Mouse (Mus musculus) large intestine, adult 2 months (tissue): Measurements from ENCODE around the gene Olfr1295. TPM values are rescaled to one million over a fixed set of nuclear protein-coding genes. Genes with fewer than 3 reads are reported as not detected.

Source experiments
- DNase-seq: peaks from one replicate; pipeline ENCODE4 v3.0.0-alpha.2; 2012; ENCODE audit warnings: low read depth, low spot score
- WGBS: fragments of 180-500 bp; shearing (Covaris S2); methylation state at CpG from one replicate; pipeline ENCODE4 v1.1.7; 2018; 5-methylcytosine and 5-hydroxymethylcytosine counted together
- polyA plus RNA-seq: library from polyadenylated mRNA; depleted of rRNA; stranded (reverse); fragments of >200 nt; gene quantifications from 2 replicates; pipeline ENCODE4 v1.2.3, GENCODE M21; 2012; rRNA removed

The Olfr1295 gene
- polyA plus RNA-seq: not detected in 2 replicates

DNA sequence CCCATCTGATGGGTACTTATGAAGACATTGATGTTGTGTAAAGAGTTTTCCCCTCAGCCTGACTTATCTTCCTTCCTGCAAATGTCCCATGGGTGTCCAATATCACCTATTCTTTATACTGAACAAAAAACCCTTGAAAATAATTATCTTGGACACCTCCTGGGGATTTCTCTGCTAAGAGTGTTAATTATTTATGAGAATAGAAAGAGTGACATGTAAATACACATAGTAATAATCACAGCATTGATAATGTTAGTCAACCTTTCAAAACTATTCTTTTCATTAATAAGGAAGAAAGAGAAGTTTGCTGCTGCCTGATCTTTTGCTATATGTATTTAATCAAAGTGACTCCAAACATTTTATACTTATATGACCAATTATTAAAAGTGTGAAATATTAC, at the start of gene Olfr1295:
Olfr1295 (minus strand) TSS at position 101 of the 400 bp plus-strand sequence.
- DNase-seq: no peak

DNA sequence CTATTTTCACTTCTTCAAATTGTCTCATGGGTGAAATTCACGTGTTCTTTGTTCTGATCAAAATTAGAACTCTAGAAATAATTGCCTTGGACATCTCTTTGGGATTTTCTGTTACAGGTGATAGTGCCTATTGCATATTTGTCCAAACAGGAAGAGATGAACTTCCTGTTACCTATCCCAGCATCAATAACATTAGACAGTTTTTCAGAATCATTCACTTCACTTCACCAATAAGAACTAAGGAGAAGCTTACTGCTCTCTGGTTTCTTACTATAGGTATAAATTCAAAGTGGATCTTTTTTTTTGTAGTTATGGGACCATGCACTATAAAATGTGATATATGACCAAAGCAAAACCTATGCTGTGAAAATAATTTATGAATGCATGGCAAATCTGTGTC, 29.3 kb downstream of the Olfr1295 start, which contains the start of gene Olfr1294:
Olfr1294 (minus strand) TSS at position 101 of the 400 bp plus-strand sequence.
- DNase-seq: no peak
- 26% methylated on average over 1 of the region's 1 CpGs for WGBS

- WGBS: 81% methylated on average over 1 of the region's 1 CpGs
- DNase-seq: no peak
Measured at GRCm38 (mm10) chr2:111524903-111525302, 44.6 kb downstream of the Olfr1295 start, which contains the start of gene Olfr1293-ps. Gene Olfr1293-ps, plus strand, starts transcription at chr2:111525203.

DNA sequence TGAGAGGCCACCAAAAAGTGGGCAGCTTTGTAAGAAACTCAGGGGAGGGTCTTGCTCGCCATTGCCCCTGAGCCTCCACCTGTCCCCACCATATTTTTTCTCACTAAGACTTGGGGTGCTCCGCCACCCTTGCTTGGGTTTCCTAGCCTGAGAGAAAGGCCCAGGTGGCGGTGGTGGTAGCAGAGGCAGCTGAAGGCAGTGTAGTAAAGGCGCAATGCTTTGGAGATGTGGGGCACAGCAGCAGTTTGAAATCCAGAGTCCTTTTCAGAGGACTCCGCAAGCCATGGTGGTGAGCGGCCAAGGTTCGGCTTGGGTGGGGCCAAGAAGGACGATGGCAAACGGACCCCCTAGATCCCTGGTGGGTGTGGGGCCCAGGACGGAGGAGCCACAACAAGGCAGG, 52.0 kb downstream of the Olfr1295 start:
- 86% methylated on average over 10 of the region's 10 CpGs for WGBS
- DNase-seq: no peak

Other genes starting within 250 kb of the Olfr1295 start
- not detected in 2 replicates for gene Olfr1281, start 243.2 kb downstream of the Olfr1295 start, polyA plus RNA-seq
- not detected in 2 replicates for gene Olfr1282, start 233.6 kb downstream of the Olfr1295 start, polyA plus RNA-seq
- gene Olfr1283, start 202.9 kb downstream of the Olfr1295 start, polyA plus RNA-seq: not detected in 2 replicates
- not detected in 2 replicates for gene Olfr1284, start 194.2 kb downstream of the Olfr1295 start, polyA plus RNA-seq
- not detected in 2 replicates for gene Olfr1286, start 146.6 kb downstream of the Olfr1295 start, polyA plus RNA-seq
- not detected in 2 replicates for gene Olfr1287, start 120.5 kb downstream of the Olfr1295 start, polyA plus RNA-seq
- gene Olfr1288, start 95.6 kb downstream of the Olfr1295 start, polyA plus RNA-seq: not detected in 2 replicates
- gene Olfr1289, start 88.9 kb downstream of the Olfr1295 start, polyA plus RNA-seq: not detected in 2 replicates
- not detected in 2 replicates for gene Olfr1290, start 75.9 kb downstream of the Olfr1295 start, polyA plus RNA-seq
- not detected in 2 replicates for gene Olfr1291-ps1, start 72.5 kb downstream of the Olfr1295 start, polyA plus RNA-seq
- gene Olfr1293-ps, start 44.5 kb downstream of the Olfr1295 start, polyA plus RNA-seq: not detected in 2 replicates
- gene Olfr1294, start 29.4 kb downstream of the Olfr1295 start, polyA plus RNA-seq: not detected in 2 replicates
- not detected in 2 replicates for gene Olfr1297, start 56.8 kb upstream of the Olfr1295 start, polyA plus RNA-seq
- not detected in 2 replicates for gene Olfr1298, start 79.5 kb upstream of the Olfr1295 start, polyA plus RNA-seq
- gene Olfr1299, start 91.7 kb upstream of the Olfr1295 start, polyA plus RNA-seq: not detected in 2 replicates
- not detected in 2 replicates for gene Olfr1301, start 181.3 kb upstream of the Olfr1295 start, polyA plus RNA-seq
- not detected in 2 replicates for gene Olfr1302, start 207.7 kb upstream of the Olfr1295 start, polyA plus RNA-seq